Mouse (Mus musculus) frontal cortex, postnatal 10 days (tissue): ENCODE measurements around the gene Hoxb3.

Experiments
- DNase-seq, 2 experiments: peaks; one replicate each; pipeline ENCODE4 v3.0.0; 2022; ENCODE audit warnings: low spot score in 2 of 2, mixed read lengths in 1 of 2

The Hoxb3 gene

DNA sequence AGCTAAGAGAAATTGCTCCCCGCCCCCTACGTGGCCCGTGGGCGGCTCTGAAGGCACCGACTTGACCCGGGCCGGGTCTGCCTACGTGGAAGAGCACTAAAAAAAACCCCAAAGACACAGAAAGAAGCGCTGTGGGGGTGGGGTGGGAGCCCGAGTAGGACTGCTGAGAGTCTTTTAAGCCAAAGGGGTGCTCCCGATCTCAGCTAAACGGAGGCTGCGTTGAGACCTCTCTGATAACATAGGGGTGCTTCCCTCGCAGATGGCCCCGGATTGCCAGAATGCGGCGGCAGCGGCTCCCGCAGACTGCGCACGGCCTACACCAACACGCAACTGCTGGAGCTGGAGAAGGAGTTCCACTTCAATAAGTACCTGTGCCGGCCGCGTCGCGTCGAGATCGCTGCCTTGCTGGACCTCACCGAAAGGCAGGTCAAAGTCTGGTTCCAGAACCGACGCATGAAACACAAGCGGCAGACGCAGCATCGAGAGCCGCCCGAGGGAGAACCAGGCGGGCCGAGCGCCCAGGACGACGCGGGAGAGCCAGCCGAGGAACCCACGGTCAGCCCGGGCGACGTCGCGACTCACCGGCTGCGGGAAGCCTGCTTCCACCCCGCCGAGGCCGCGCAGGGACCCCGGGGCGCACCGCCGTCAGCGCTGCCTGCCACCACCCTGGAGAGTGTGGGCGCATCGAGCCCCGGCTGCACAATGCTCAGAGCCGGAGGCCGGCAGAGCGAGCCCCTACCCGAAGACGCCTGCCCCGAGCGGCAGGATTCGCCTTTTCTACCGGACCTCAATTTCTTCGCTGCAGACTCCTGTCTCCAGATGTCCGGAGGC lies 29.8 kb downstream of the Hoxb3 start:
- DNase-seq = no peak

DNA sequence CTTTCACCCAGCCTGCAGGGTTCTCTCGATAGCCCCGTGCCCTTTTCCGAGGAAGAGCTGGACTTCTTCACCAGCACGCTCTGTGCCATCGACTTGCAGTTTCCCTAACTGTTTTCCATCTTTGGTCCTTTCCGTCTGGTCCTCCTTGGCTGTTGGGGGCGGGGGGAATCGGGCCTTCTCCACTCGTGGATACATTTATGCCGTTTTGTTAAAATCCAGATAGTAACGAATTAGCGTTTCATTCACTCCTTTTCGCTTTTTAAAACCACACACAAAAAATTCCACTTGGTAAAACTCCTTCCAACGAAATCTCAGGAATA lies 30.4 kb downstream of the Hoxb3 start:
- no peak for DNase-seq

DNA sequence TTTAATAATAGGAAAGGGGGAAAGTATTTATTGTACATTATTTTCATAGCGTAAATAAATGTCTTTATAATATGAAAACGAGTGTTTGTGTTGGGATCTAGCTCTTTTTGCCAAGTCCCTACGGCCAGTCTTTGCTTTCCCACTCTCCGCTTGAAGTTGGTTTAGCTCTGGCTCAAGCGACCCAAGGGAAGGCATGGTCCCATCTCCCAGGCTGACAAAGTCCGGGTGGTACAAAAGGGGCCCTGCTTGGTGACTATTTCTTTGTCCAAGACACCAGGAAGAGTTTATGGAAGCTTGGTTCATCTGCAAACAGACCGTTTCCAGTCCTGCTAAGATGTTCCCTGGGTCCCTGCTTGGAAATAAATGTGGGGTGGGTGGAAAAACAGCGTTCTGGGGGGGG lies 30.8 kb downstream of the Hoxb3 start:
- no peak for DNase-seq

DNA sequence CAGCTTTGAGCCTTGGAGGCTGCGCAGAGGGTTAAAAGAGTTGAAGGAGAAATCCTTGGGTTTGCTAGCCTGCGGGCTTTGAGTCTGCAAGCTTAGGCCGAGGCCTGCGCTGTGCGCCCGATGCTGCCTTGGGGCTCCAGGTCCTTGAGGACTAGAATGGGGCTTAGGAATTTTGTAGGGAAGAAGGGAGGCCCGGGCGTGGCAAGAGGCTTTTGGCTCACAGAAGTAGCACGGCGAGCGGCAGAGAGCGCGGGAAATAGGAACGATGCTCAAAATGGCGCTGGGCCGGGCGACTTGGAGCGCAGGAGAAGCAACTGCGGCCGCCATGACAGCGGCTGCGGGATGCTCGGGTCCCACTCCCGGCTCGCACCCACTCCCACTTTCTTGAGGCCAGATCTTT lies 31.2 kb downstream of the Hoxb3 start:
- no peak for DNase-seq

DNA sequence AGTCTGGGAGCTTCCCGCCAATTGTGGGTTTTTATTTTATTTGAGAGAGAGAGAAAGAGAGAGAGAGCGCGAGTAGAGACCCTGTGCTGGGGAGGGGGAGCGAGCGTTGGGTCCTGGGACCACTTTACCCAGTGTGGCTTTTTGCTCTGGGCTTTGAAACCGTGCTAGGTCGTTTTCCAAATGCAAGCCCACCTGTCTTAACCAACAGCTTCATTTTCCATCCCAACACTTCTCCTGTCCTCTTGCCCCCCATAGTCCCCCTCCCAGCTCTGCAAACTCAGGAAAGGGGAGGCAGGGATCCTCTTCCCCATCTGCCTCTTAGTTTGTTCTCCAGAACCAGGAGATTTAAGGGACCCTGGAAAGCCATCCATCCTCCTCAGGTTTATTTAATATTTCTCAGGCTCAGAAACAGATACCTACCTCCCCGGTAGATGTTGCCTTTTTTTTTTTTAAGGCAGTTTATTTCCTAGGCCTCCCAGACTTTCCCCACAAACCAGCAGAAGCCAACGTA lies 31.7 kb downstream of the Hoxb3 start:
- no peak for DNase-seq

DNA sequence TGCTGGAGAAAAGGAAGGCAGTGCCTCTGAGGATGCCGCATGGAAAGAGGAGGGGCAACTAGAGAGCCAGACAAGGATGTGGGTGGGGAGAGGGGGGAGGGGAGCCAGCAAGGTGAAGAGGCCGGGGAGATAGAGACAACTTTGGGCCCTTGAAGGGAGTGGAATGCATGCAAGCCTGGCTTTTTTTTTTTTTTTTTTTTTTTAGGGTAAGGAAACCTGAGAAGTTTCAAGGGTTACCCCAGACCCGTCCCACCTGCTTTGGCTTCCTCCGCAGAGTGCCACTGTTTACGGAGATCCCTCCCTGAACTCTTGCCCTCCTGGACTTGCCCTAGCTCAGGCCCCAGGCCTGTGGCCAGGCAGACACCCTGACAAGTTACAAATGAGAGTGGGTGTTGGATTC lies 40.7 kb downstream of the Hoxb3 start:
- DNase-seq = no peak

DNA sequence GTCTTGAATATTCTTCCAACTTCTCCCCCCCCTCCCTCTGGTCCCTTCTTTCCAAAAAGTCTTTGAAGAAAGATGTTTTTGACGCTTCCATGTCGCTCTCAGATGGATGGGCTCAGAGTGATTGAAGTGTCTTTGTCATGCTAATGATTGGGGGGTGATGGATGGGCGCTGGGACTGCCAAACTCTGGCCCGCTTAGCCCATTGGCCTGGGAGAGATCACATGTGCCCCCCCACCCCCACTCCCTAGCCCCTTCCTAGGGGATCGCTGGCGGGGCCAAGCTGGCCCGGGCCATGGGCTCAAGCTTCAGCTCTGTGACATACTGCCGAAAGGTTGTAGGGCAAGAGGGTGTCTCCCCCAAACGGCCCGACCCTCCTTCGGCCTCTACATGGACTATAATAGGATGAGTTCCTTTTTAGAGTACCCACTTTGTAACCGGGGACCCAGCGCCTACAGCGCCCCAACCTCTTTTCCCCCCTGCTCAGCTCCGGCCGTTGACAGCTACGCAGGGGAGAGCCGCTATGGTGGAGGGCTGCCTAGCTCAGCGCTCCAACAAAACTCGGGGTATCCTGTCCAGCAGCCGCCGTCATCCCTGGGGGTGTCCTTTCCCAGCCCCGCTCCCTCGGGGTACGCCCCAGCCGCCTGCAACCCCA lies 42.4 kb downstream of the Hoxb3 start, which contains the start of gene Hoxb1:
TSS of gene Hoxb1 (plus strand) at position 312 of the 651 bp plus-strand sequence.
- DNase-seq = no peak

DNA sequence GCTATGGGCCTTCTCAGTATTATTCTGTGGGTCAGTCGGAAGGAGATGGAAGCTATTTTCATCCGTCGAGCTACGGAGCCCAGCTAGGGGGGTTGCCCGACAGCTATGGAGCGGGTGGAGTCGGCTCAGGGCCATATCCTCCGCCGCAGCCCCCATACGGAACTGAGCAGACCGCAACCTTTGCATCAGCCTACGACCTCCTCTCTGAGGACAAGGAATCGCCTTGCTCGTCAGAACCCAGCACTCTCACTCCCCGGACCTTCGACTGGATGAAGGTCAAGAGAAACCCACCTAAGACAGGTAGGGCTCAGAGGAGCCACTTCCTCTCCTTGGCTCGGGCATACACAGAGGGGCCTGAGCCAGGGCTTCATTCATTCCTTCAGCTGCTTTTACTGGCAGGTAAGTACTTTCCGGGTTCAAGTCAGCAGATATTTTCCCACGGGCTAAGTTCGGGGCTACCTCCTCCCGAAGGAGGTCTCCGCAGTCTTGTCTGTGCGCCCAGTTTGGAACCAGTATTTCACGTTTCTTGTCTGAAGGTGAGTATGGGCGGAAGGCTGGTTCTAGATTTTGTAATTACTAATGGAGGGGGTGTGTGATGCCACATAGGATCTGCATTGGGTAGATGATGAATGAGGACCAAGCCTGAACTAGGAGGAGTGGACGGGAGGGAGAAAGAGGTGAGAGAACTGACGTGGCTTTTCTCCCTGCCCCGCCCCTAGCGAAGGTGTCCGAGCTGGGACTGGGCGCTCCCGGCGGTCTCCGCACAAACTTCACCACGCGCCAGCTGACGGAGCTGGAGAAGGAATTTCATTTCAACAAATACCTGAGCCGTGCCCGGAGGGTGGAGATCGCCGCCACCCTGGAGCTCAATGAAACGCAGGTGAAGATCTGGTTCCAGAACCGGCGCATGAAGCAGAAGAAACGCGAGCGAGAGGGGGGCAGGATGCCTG lies 43.2 kb downstream of the Hoxb3 start:
- DNase-seq = no peak

DNA sequence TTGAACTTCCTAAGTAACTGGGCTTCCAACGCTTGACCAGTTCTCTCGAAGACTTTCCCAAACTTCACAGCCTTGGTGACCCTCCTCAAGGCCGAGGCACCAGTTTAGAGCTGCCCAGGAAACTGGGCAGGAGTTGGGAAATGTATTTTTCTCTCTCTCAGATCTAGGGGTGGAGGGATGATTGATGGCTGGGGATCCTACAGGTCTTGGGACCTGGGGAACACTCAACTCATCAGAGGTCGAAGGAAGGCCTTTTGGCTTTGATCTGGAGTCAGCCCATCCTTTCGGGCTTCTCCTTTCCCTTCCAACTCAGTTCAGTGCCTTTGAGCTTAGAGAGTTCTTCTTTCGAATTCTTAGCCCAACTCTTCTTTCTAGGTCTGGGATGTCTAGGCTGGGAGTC lies 44.0 kb downstream of the Hoxb3 start:
- no peak for DNase-seq

DNA sequence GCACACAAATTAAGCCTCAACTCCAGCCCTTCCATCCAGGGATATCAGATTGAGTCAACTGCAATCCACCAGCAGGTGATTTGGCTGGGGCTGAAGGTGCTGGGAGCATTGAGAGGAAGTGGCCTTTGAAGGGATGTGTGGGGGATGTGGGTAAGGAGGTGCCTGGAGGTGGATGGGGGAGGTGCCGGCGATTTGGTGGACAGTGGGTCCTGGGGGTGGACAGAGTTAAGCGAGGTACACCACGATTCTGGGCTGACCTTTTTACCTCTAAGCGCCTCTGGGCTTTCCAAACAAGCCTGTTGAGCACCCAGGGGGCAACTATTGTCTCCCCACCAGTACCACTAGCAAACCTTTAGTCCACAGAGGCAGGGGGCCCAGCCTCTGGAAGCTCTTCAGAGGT lies 45.6 kb downstream of the Hoxb3 start:
- no peak for DNase-seq

DNA sequence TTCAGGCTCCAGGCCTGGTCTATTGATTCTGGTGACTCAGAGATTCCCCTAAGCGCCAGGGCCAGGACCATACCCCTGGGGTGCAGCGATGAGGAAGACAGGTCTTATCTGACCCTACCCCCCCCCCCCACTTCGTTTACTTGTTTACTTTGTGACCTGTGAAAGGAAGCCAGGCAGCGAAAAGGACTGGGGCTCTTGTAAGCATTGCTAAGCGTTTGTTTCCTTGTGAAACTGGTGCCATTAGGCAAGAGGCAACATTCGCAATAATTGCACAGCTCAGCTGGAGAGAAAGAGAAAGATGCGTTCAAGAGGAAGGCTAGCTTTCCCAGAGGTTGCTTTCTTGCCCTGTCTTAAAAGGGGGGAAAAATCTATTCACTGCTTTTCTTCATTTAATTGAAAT lies 46.0 kb downstream of the Hoxb3 start:
- no peak for DNase-seq

DNA sequence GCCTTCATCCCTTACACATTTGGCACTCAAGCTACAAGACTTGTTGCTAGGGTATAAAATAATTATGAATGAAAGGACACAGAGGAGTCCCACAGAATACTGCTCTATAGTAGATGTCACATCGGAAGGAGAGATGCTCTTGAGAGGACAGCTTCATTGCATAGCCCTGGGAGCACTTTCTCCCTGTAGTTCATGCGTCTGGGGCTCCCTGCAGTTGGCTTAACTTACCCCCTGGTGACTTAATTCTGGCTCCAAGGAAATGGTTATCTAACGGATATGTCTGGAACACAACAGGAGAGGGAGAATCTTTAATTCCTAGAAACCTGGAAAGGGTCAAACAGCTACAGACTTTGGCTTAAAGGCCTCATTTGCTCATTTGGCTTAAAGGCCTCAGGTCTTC lies 48.6 kb downstream of the Hoxb3 start:
- DNase-seq = no peak

DNA sequence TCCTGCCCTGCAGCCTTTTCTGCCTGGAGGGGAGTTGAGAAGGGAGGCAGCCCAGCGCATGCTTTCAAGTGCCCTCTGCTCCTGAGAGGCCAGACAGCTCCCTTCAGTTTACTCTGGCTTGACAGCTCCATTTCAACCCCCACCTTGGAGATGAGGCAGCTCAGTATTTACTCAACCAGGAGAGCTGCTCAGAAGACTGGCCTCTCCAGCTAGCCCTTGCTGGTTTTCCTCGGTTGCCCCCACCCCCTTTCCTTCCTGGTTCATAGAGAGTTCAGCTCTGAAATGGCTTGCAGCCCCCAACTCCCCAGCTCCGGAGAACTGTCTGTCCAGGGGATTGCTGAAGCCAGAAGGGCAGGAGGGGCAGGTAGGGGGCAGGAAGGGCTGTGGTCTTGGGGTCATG lies 49.4 kb downstream of the Hoxb3 start:
- no peak for DNase-seq

DNA sequence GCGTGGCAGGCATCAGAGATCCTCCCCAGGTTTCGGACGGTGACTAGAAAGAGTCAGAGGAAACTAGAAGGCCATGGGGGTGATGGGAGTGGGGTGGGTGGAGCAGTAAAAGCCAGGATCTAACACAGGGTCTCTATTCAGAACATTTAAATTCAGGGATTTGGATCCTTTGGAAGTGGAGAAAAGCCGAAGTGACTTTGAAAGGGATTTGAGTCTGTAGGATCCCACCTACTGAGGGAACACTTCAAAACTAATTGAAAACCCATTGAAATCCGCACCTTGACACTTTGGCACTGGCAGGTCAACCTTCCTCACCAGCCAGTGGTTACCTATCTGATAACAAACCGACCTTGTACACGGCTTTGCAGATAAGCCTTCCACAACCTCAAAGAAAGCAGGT lies 51.7 kb downstream of the Hoxb3 start:
- no peak for DNase-seq

DNA sequence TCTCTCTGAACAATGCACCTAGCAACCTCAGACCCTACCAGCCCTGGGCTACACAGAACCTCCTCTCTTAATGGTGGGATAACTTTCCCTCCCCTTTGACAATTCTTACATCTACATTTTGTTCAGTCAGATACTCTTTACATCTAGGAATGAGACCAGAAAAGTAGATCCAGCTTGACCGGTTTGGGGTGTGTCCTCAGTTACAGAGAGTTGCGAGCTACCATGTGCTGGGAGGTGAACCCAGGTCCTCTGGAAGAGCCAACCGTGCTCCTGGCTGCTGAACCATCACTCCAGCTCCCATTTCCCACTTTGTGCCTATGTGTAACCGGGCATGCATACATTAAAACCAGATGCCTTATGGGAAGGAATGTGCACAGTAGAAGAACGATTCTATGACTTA lies 60.3 kb downstream of the Hoxb3 start:
- no peak for DNase-seq

DNA sequence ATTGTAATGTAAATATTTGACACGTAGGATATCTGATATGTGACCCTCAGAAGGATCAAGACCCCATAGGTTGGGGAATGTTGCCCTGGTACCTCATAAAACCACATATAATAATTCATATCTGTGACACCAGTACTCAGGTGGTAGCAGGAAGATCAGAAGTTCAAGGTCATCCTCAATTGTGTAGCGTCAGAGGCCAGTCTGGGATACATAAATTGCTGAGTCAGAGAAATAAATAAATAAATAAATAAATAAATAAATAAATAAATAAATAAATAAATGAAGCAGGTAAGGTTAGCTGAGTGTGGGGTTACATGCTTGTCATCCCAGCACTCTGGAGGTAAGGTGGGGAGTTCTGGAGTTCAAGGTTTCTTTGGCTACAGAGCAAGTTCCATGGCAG lies 64.5 kb downstream of the Hoxb3 start:
- no peak for DNase-seq

DNA sequence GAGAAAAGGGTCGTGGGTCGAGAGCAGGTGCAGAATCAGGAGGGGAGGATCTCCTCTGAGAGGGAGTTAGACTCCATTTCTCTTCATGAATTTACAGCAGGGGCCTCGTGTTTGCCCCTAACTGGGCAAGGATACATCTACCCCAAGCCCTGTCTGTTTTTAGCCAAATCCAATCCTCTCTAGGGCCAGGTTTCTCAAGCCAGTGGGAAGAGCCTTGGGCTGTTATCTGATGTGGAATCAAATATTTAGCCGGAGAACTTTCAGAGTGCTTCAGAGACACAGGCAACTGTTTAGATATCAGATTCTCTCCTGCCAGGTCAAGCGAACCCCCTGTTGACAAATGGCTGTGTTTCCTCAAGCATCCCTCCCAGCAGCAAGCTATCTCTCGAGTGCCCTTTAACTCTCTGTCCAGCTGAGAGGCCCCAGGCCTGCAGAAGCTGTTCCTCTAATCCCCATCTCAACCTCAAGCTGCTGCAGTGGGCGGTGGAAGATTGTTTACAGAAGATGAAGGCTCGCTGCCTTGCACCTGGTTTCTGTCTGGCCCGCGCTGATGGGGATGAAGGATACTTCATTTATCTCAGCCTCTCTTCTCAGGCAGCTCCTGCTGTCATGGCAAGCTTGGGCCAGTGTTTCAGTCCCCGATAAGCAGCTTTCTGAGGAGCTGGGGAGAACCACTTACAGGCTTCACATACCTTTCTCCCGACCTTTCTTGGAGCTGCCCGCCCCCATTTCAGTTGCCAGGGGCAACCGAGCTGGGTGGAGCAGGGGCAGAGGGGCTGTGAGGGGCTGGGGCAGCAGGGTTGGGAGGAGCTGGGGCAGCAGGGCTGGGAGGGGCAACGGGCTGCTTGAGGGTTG lies 73.9 kb downstream of the Hoxb3 start:
- DNase-seq = no peak
